ENCODE assay signal across 26 mouse cellular contexts in the genomic region with DNA sequence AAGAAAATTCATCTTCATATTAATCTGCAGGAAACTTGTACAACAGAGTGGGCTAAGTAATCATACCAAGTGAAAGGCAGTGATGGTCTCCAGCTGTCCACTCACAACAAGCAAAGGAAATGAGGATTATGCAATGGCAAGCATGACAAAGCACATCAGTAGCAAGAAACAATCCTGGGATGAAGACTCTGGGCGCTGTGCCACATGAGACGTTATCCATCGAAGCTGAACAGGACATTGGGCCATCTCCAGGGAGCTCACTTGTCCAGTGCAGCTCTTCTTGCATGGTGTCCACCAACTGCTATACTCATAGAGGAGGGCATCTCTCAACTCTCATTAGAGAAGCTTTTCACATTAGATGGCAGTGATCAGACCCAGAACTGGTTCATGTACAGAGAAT.
DNase-seq lines count a peak whose midpoint lies in the region; ATAC-seq and TF ChIP-seq lines count a peak whose summit lies in the region.
"Had no signal": no experiment of that assay in that cellular context is flagged by ENCODE, and none has a peak within 500 bp of the region (broad histone marks: within the 10 kb centered on the region; RNA-seq: fewer than 3 reads in every experiment).

No protein-coding gene starts in this region.

- peak; percentile 88 for DNase-seq in heart, adult 11 months
- DNase-seq in heart, postnatal 14 days = no peak
- no peak for DNase-seq in lung, adult 2 months
- peak; percentile 78 for DNase-seq in Muller cell, postnatal 12 days (ENCODE audit: inconsistent ontology term)
- peak; percentile 1 for DNase-seq in lung, postnatal 14 days
- DNase-seq in urinary bladder, postnatal 10 days (ENCODE audit: low spot score) = no peak
- DNase-seq: adrenal gland, postnatal 36 days; cerebellum, adult 11-12 months; gastrocnemius, postnatal 25 days; heart, postnatal 4 days; kidney, adult 9 months; kidney, postnatal 25 days; midbrain, embryonic 14.5 days; thymus, postnatal 25 days had no signal

- H3K27me3 ChIP-seq in lung, embryonic 16.5 days (ENCODE audit: control insufficient read depth, insufficient read depth, low read depth, low read length) = no peaks in the 10 kb centered on the region
- H3K27me3 ChIP-seq: heart, embryonic 15.5 days; hindbrain, embryonic 15.5 days; limb, embryonic 12.5 days; neural tube, embryonic 13.5 days; stomach, embryonic 15.5 days had no signal

- H3K4me1 ChIP-seq in lung, embryonic 16.5 days (replicated peaks; ENCODE audit: control insufficient read depth, insufficient read depth, low read length) = no peaks in the 10 kb centered on the region
- no peaks in the 10 kb centered on the region for H3K4me1 ChIP-seq in lung, adult 2 months (ENCODE audit: control insufficient read depth, insufficient read depth, low read length)
- H3K4me1 ChIP-seq: embryonic facial prominence, embryonic 10.5 days; heart, embryonic 15.5 days; hindbrain, embryonic 15.5 days; limb, embryonic 12.5 days; neural tube, embryonic 13.5 days; stomach, embryonic 15.5 days had no signal

- intact Hi-C loops in heart, postnatal 14 days (cut with DNase I) = no loop called here

- WGBS in lung, embryonic 16.5 days = 50% methylated on average over 3 of the region's 3 CpGs
- WGBS in lung, adult 2 months = 54% methylated on average over 3 of the region's 3 CpGs

- H3K27ac ChIP-seq in lung, embryonic 16.5 days (ENCODE audit: low read length) = no peak overlapping the region
- H3K27ac ChIP-seq: embryonic facial prominence, embryonic 10.5 days; heart, embryonic 15.5 days; hindbrain, embryonic 15.5 days; layer of hippocampus, adult 2 months; limb, embryonic 12.5 days; neural tube, embryonic 13.5 days; stomach, embryonic 15.5 days had no signal

- peak; percentile 81 for ATAC-seq in lung, embryonic 16.5 days (ENCODE audit: low read depth)
- ATAC-seq: forebrain, embryonic 16.5 days; intestine, embryonic 16.5 days had no signal

- no peaks in the 10 kb centered on the region for H3K36me3 ChIP-seq in lung, embryonic 16.5 days (ENCODE audit: control insufficient read depth, insufficient read depth, low read length)
- H3K36me3 ChIP-seq: embryonic facial prominence, embryonic 10.5 days; heart, embryonic 15.5 days; hindbrain, embryonic 15.5 days; limb, embryonic 12.5 days; neural tube, embryonic 13.5 days; stomach, embryonic 15.5 days had no signal

- H3K4me3 ChIP-seq in lung, embryonic 16.5 days (ENCODE audit: low read length) = no peak overlapping the region
- H3K4me3 ChIP-seq in lung, adult 2 months (replicated peaks; ENCODE audit: extremely low read depth, low read depth, low read length) = no peak overlapping the region
- H3K4me3 ChIP-seq: embryonic facial prominence, embryonic 10.5 days; heart, embryonic 15.5 days; hindbrain, embryonic 15.5 days; layer of hippocampus, adult 2 months; limb, embryonic 12.5 days; myocyte; neural tube, embryonic 13.5 days; stomach, embryonic 15.5 days had no signal

- no peak overlapping the region for H3K4me2 ChIP-seq in lung, embryonic 16.5 days (ENCODE audit: low read depth, low read length)
- H3K4me2 ChIP-seq: heart, embryonic 15.5 days; hindbrain, embryonic 15.5 days; limb, embryonic 12.5 days; liver, embryonic 11.5 days; neural tube, embryonic 13.5 days; stomach, embryonic 15.5 days had no signal

- H3K9me3 ChIP-seq in lung, embryonic 16.5 days (ENCODE audit: control insufficient read depth, low read length) = no peaks in the 10 kb centered on the region
- H3K9me3 ChIP-seq: embryonic facial prominence, embryonic 10.5 days; heart, embryonic 15.5 days; hindbrain, embryonic 15.5 days; limb, embryonic 12.5 days; neural tube, embryonic 13.5 days; stomach, embryonic 15.5 days had no signal

- no peak for TF ChIP-seq CTCF in lung, adult 2 months (IDR thresholded peaks at IDR 0.05; ENCODE audit: insufficient read depth, low read length)

- no peak overlapping the region for H3K9ac ChIP-seq in lung, embryonic 16.5 days (ENCODE audit: low read length)
- H3K9ac ChIP-seq: heart, embryonic 15.5 days; hindbrain, embryonic 15.5 days; limb, embryonic 12.5 days; neural tube, embryonic 13.5 days; stomach, embryonic 15.5 days had no signal

- no peak for TF ChIP-seq POLR2A in lung, adult 2 months (IDR thresholded peaks at IDR 0.05; ENCODE audit: borderline replicate concordance, extremely low read depth, low read depth, low read length)

Comparison
In these comparisons a context has a peak if more than half of its experiments do, and no peak if none do; other contexts are left out.
1. DNase-seq: peak in heart, adult 11 months (single experiment), Muller cell, postnatal 12 days (single experiment) and lung, postnatal 14 days (single experiment); none in heart, postnatal 14 days (0 of 2), lung, adult 2 months (single experiment) and urinary bladder, postnatal 10 days (single experiment).